Mouse (Mus musculus) limb, embryonic 11.5 days (tissue): ENCODE results near the gene Mto1. TPM values are rescaled to one million over a fixed set of nuclear protein-coding genes. Genes with fewer than 3 reads are reported as not detected.

ENCODE experiments used
- ATAC-seq: fragments of 200-750 bp; cut with Nextera tagmentation; 2 replicates; pipeline ENCODE4 v1.8.0; 2017; ENCODE audit warnings: low read depth; ENCODE audit not compliant: insufficient number of reproducible peaks, low FRiP score, low TSS enrichment
- DNase-seq: peaks from one replicate; pipeline ENCODE4 v3.0.0-alpha.2; 2015; ENCODE audit warnings: low spot score
- H3K27ac ChIP-seq: fragments of 300-500 bp; sonication (generic); replicated peaks from 2 replicates; pipeline ENCODE4 v1.5.1; 2014; ENCODE audit warnings: low read depth, mild to moderate bottlenecking, low read length
- H3K27me3 ChIP-seq: fragments of 300-500 bp; sonication (generic); 2 replicates; pipeline ENCODE4 v1.6.1; 2014; ENCODE audit warnings: mild to moderate bottlenecking, low read length, mixed read lengths; ENCODE audit not compliant: control insufficient read depth, insufficient read depth
- H3K36me3 ChIP-seq: fragments of 300-500 bp; sonication (generic); 2 replicates; pipeline ENCODE4 v1.6.1; 2014; ENCODE audit warnings: mild to moderate bottlenecking, low read length, moderate library complexity, mixed read lengths; ENCODE audit not compliant: control insufficient read depth, insufficient read depth
- H3K4me1 ChIP-seq: fragments of 300-500 bp; sonication (generic); 2 replicates; pipeline ENCODE4 v1.6.1; 2014; ENCODE audit warnings: low read length, mixed read lengths; ENCODE audit not compliant: control insufficient read depth, insufficient read depth
- H3K4me2 ChIP-seq: fragments of 300-500 bp; sonication (generic); 2 replicates; pipeline ENCODE4 v1.6.1; 2014; ENCODE audit warnings: low read depth, mild to moderate bottlenecking, moderate library complexity; ENCODE audit not compliant: severe bottlenecking
- H3K4me3 ChIP-seq: fragments of 300-500 bp; sonication (generic); 2 replicates; pipeline ENCODE4 v1.5.1; 2014; ENCODE audit warnings: low read depth, low read length
- H3K9ac ChIP-seq: fragments of 300-500 bp; sonication (generic); 2 replicates; pipeline ENCODE4 v1.6.1; 2014; ENCODE audit warnings: mild to moderate bottlenecking, low read length
- H3K9me3 ChIP-seq: fragments of 300-500 bp; sonication (generic); 2 replicates; pipeline ENCODE4 v1.6.1; 2016; ENCODE audit warnings: low read length; ENCODE audit not compliant: control insufficient read depth
- WGBS: fragments of 180-500 bp; shearing (Covaris S2); extraction: QIAGEN DNeasy Blood & Tissue Kit; methylation state at CpG from one replicate; pipeline ENCODE4 v1.1.7; 2014; 5-methylcytosine and 5-hydroxymethylcytosine counted together
- polyA plus RNA-seq: library from polyadenylated mRNA; unstranded; fragments of >200 nt; fragmentation: Nextera tagmentation; extraction: Ambion mirVana; gene quantifications from 2 replicates; pipeline ENCODE4 v1.2.1, GENCODE M21; 2014

Gene Mto1
- polyA plus RNA-seq, 1 experiment from 2014 or later, result 22.6 TPM

GRCm38 (mm10) chr9:78432471-78432870, 15.5 kb upstream of the Mto1 start:
- Histone ChIP-seq H3K4me3 (no peak overlapping the region), H3K9me3 (no peaks in the 10 kb centered on the region), H3K36me3 (0 out of 2 replicates have a peak, but pooled peaks cover 2% of the 10 kb centered on the region), H3K4me1 (no peaks in the 10 kb centered on the region), H3K4me2 (no peak overlapping the region), H3K9ac (no peak overlapping the region), H3K27me3 (no peaks in the 10 kb centered on the region), H3K27ac (no peak overlapping the region)
- ATAC-seq (no peak), DNase-seq (no peak)
- WGBS, result 85% methylated on average over 5 of the region's 5 CpGs

GRCm38 (mm10) chr9:78439426-78439825, 8.6 kb upstream of the Mto1 start:
- peaks cover 44% of the 10 kb centered on the region for H3K27me3 ChIP-seq
- 69% methylated on average over 5 of the region's 5 CpGs for WGBS

GRCm38 (mm10) chr9:78442237-78442578, 5.8 kb upstream of the Mto1 start:
- Histone ChIP-seq H3K4me3 (peak overlapping the region; percentile 37), H3K27me3 (peaks cover 53% of the 10 kb centered on the region), H3K9ac (0 out of 2 replicates have a peak overlapping the region, but pooled peaks have one; percentile 49), H3K27ac (no peak overlapping the region), H3K9me3 (no peaks in the 10 kb centered on the region), H3K36me3 (no peaks in the 10 kb centered on the region), H3K4me1 (peaks cover 4% of the 10 kb centered on the region; the same call in 1 of the 2 replicates), H3K4me2 (peak overlapping the region; percentile 59)
- WGBS, result 4% methylated on average over 9 of the region's 9 CpGs
- no peak for DNase-seq
- peak; percentile 69; the same call in 1 of the 2 replicates for ATAC-seq

More at GRCm38 (mm10) chr9:78439426-78439825, 8.6 kb upstream of the Mto1 start:
- no peak for ATAC-seq
- Histone ChIP-seq H3K9ac (no peak overlapping the region), H3K4me2 (no peak overlapping the region), H3K27ac (no peak overlapping the region), H3K4me1 (peaks cover 4% of the 10 kb centered on the region; the same call in 1 of the 2 replicates), H3K9me3 (no peaks in the 10 kb centered on the region), H3K4me3 (no peak overlapping the region), H3K36me3 (0 out of 2 replicates have a peak, but pooled peaks cover 2% of the 10 kb centered on the region)
- DNase-seq, result no peak

- 1% methylated on average over 81 of the region's 81 CpGs for WGBS
- H3K9me3 ChIP-seq, result no peaks in the 10 kb centered on the region
- ATAC-seq (peak; percentile 37), DNase-seq (peak; percentile 68)
- H3K9ac ChIP-seq, result peak within 1 kb of the TSS; percentile 49; the same call in 1 of the 2 replicates
- no peaks in the 10 kb centered on the region for H3K36me3 ChIP-seq
- H3K4me1 ChIP-seq, result peaks cover 4% of the 10 kb centered on the region; the same call in 1 of the 2 replicates
- H3K27me3 ChIP-seq, result peaks cover 53% of the 10 kb centered on the region
- H3K27ac ChIP-seq, result no peak within 1 kb of the TSS
- peak within 1 kb of the TSS; percentile 59 for H3K4me2 ChIP-seq
- peak within 1 kb of the TSS; percentile 37 for H3K4me3 ChIP-seq
Observed at GRCm38 (mm10) chr9:78442579-78443392, 5.2 kb upstream of the Mto1 start, which contains the start of gene Cgas. Gene Cgas (minus strand): TSS chr9:78443237.

- WGBS, result 29% methylated on average over 9 of the region's 9 CpGs
- H3K4me3 ChIP-seq, result peak overlapping the region; percentile 97
- peak overlapping the region; percentile 73 for H3K4me2 ChIP-seq
- 0 out of 2 replicates have a peak, but pooled peaks cover 6% of the 10 kb centered on the region for H3K36me3 ChIP-seq
- H3K27me3 ChIP-seq, result peaks cover 26% of the 10 kb centered on the region
- ATAC-seq (peak; percentile 40), DNase-seq (peak; percentile 29)
- H3K4me1 ChIP-seq, result peaks cover 6% of the 10 kb centered on the region; the same call in 1 of the 2 replicates
- no peak overlapping the region for H3K27ac ChIP-seq
- no peaks in the 10 kb centered on the region for H3K9me3 ChIP-seq
- peak overlapping the region; percentile 87; the same call in 1 of the 2 replicates for H3K9ac ChIP-seq
Observed at GRCm38 (mm10) chr9:78447606-78447972, 419 bp upstream of the Mto1 start.

- 0 out of 2 replicates have a peak, but pooled peaks cover 3% of the 10 kb centered on the region for H3K27me3 ChIP-seq
- H3K9ac ChIP-seq, result no peak overlapping the region
- WGBS, result 73% methylated on average over 5 of the region's 5 CpGs
- H3K4me1 ChIP-seq, result peaks cover 5% of the 10 kb centered on the region; the same call in 1 of the 2 replicates
- no peak for DNase-seq
- peaks cover 8% of the 10 kb centered on the region; the same call in 1 of the 2 replicates for H3K36me3 ChIP-seq
- no peak overlapping the region for H3K4me3 ChIP-seq
- no peak for ATAC-seq
- no peak overlapping the region for H3K27ac ChIP-seq
- no peaks in the 10 kb centered on the region for H3K9me3 ChIP-seq
- no peak overlapping the region for H3K4me2 ChIP-seq
Observed at GRCm38 (mm10) chr9:78450404-78450803, 2.4 kb downstream of the Mto1 start.

- Histone ChIP-seq H3K4me1 (peaks cover 5% of the 10 kb centered on the region; the same call in 1 of the 2 replicates), H3K27ac (no peak overlapping the region), H3K9ac (no peak overlapping the region), H3K36me3 (peaks cover 8% of the 10 kb centered on the region; the same call in 1 of the 2 replicates), H3K4me3 (no peak overlapping the region), H3K9me3 (no peaks in the 10 kb centered on the region), H3K27me3 (no peaks in the 10 kb centered on the region), H3K4me2 (no peak overlapping the region)
- ATAC-seq (no peak), DNase-seq (no peak)
- WGBS, result 89% methylated on average over 4 of the region's 4 CpGs
Observed at GRCm38 (mm10) chr9:78451382-78451781, 3.4 kb downstream of the Mto1 start.

GRCm38 (mm10) chr9:78457026-78457425, 9.0 kb downstream of the Mto1 start:
- Histone ChIP-seq H3K4me3 (no peak overlapping the region), H3K9me3 (no peaks in the 10 kb centered on the region), H3K9ac (no peak overlapping the region), H3K4me2 (no peak overlapping the region), H3K4me1 (no peaks in the 10 kb centered on the region), H3K36me3 (peaks cover 18% of the 10 kb centered on the region), H3K27me3 (no peaks in the 10 kb centered on the region), H3K27ac (no peak overlapping the region)
- no peak for ATAC-seq
- DNase-seq, result no peak
- 92% methylated on average over 8 of the region's 8 CpGs for WGBS
